ENCODE assay signal across 8 mouse cellular contexts in genomic region chr13:54737488-54738212, GRCm38 (mm10). TPM values are rescaled to one million over a fixed set of nuclear protein-coding genes. Genes with fewer than 3 reads are reported as not detected.
DNase-seq lines count a peak whose midpoint lies in the region; ATAC-seq lines count a peak whose summit lies in the region.

No protein-coding gene starts in this region.

- WGBS in liver, embryonic 16.5 days (ENCODE audit: insufficient replicate concordance), result 2% methylated on average over 76 of the region's 87 CpGs

- H3K36me3 ChIP-seq in liver, embryonic 16.5 days (ENCODE audit: control insufficient read depth, insufficient read depth), result no peaks in the 10 kb centered on the region

- H3K9ac ChIP-seq in liver, embryonic 16.5 days (ENCODE audit: low read depth, low read length), result no peak overlapping the region

- H3K9me3 ChIP-seq in liver, embryonic 16.5 days (replicated peaks; ENCODE audit: control insufficient read depth, low read length), result no peaks in the 10 kb centered on the region

- H3K27me3 ChIP-seq in liver, embryonic 16.5 days (ENCODE audit: control insufficient read depth, insufficient read depth, low read depth, low read length), result peaks cover 40% of the 10 kb centered on the region

- peak overlapping the region; percentile 23 for H3K4me3 ChIP-seq in liver, embryonic 16.5 days (ENCODE audit: low read depth, low read length)

- H3K4me1 ChIP-seq in liver, embryonic 16.5 days (ENCODE audit: control insufficient read depth, low read depth, low read length), result no peaks in the 10 kb centered on the region

- peak; percentile 41; the same call in 1 of the 2 replicates for ATAC-seq in liver, embryonic 16.5 days (ENCODE audit: low read depth)
- ATAC-seq in inflammation-experienced regulatory T-cells, adult 6 months, result no peak

- DNase-seq in adrenal gland, postnatal 36 days, result peak; percentile 18 to 31
- no peak for DNase-seq in adrenal gland, adult 8-10 months
- peak; percentile 26 for DNase-seq in urinary bladder, postnatal 14 days (ENCODE audit: low spot score)
- no peak for DNase-seq in urinary bladder, postnatal 4 days (ENCODE audit: low spot score in 2 of 2)
- DNase-seq in heart, postnatal 4 days, result peak; percentile 21
- no peak for DNase-seq in spleen, adult 18-20 months

- H3K4me2 ChIP-seq in liver, embryonic 16.5 days (ENCODE audit: low read depth, low read length), result peak overlapping the region; percentile 44

- no peak overlapping the region for H3K27ac ChIP-seq in liver, embryonic 16.5 days (ENCODE audit: low read length)

RNA-seq across cellular contexts. Expression of gene Gprin1, which starts 12.0 kb away (rescaled TPM):
- total RNA-seq in adrenal gland, postnatal 36 days (2021), result 1 to 10 TPM; 2.9 to 3.1 TPM
- total RNA-seq in adrenal gland, adult 8-10 months (2022), result 1 to 10 TPM; 4.0 to 6.4 (median 4.2) TPM
- under 1 TPM; 0.10 to 0.11 TPM for total RNA-seq in heart, postnatal 4 days (2021)
- 0.02 TPM in 1 of 2 replicates, not detected in the other for polyA plus RNA-seq in liver, embryonic 16.5 days (2015; fragmentation: Nextera tagmentation; extraction: Ambion mirVana)
- polyA plus RNA-seq in inflammation-experienced regulatory T-cells, adult 6 months (2017; shearing (Covaris generic)), result not detected

RNA-seq across cellular contexts. Expression of gene Sncb, which starts 28.7 kb away (rescaled TPM):
- total RNA-seq in adrenal gland, postnatal 36 days (2021), result 1 to 10 TPM; 1.1 to 1.9 TPM
- 1 to 10 TPM; 1.8 to 5.6 (median 3.5) TPM for total RNA-seq in adrenal gland, adult 8-10 months (2022)
- not detected for total RNA-seq in heart, postnatal 4 days (2021)
- polyA plus RNA-seq in liver, embryonic 16.5 days (2015; fragmentation: Nextera tagmentation; extraction: Ambion mirVana), result not detected in 2 replicates
- 1 to 10 TPM in 1 of 3 experiments, under 1 TPM in 1, not detected in 1; 0.87 to 2.3 TPM for polyA plus RNA-seq in inflammation-experienced regulatory T-cells, adult 6 months (2017; shearing (Covaris generic))

RNA-seq across cellular contexts. Expression of gene Cdhr2, which starts 36.4 kb away (rescaled TPM):
- total RNA-seq in adrenal gland, postnatal 36 days (2021), result not detected
- not detected for total RNA-seq in adrenal gland, adult 8-10 months (2022)
- total RNA-seq in heart, postnatal 4 days (2021), result not detected
- 23.4 and 26.1 TPM in 2 replicates for polyA plus RNA-seq in liver, embryonic 16.5 days (2015; fragmentation: Nextera tagmentation; extraction: Ambion mirVana)
- not detected for polyA plus RNA-seq in inflammation-experienced regulatory T-cells, adult 6 months (2017; shearing (Covaris generic))

RNA-seq across cellular contexts. Expression of gene Rnf44, which starts 43.9 kb away (rescaled TPM):
- 100 to 1,000 TPM; 107 to 120 TPM for total RNA-seq in adrenal gland, postnatal 36 days (2021)
- 100 to 1,000 TPM; 117 to 123 (median 122) TPM for total RNA-seq in adrenal gland, adult 8-10 months (2022)
- 10 to 100 TPM; 60.7 to 67.0 TPM for total RNA-seq in heart, postnatal 4 days (2021)
- 24.6 and 27.8 TPM in 2 replicates for polyA plus RNA-seq in liver, embryonic 16.5 days (2015; fragmentation: Nextera tagmentation; extraction: Ambion mirVana)
- 10 to 100 TPM; 24.3 to 29.6 (median 28.6) TPM for polyA plus RNA-seq in inflammation-experienced regulatory T-cells, adult 6 months (2017; shearing (Covaris generic))

RNA-seq across cellular contexts. Expression of gene Eif4e1b, which starts 46.1 kb away (rescaled TPM):
- total RNA-seq in adrenal gland, postnatal 36 days (2021), result not detected
- not detected for total RNA-seq in adrenal gland, adult 8-10 months (2022)
- not detected for total RNA-seq in heart, postnatal 4 days (2021)
- not detected in 2 replicates for polyA plus RNA-seq in liver, embryonic 16.5 days (2015; fragmentation: Nextera tagmentation; extraction: Ambion mirVana)
- polyA plus RNA-seq in inflammation-experienced regulatory T-cells, adult 6 months (2017; shearing (Covaris generic)), result not detected

Comparison
In these comparisons a context has a peak if more than half of its experiments do, and no peak if none do; other contexts are left out.
1. DNase-seq: peak in adrenal gland, postnatal 36 days (2 of 2), urinary bladder, postnatal 14 days (single experiment) and heart, postnatal 4 days (single experiment); none in adrenal gland, adult 8-10 months (single experiment), urinary bladder, postnatal 4 days (0 of 2) and spleen, adult 18-20 months (0 of 2).